Mouse (Mus musculus) G1E (cell line): ENCODE measurements around the gene Izumo1r.

Experiments used
- CTCF ChIP-seq: IDR thresholded peaks from 2 replicates; pipeline ENCODE4 v1.5.1; 2012; ENCODE audit warnings: low read depth, low read length, inconsistent platforms, mixed read lengths
- GATA1 ChIP-seq: IDR thresholded peaks from 2 replicates; pipeline ENCODE4 v1.6.1; 2012; ENCODE audit warnings: borderline replicate concordance, low read length, inconsistent platforms, mixed read lengths
- TAL1 ChIP-seq: conservative IDR thresholded peaks from 2 replicates; pipeline ENCODE4 v1.6.1; 2012; ENCODE audit warnings: low read depth, low read length, inconsistent platforms, mixed read lengths

DNA sequence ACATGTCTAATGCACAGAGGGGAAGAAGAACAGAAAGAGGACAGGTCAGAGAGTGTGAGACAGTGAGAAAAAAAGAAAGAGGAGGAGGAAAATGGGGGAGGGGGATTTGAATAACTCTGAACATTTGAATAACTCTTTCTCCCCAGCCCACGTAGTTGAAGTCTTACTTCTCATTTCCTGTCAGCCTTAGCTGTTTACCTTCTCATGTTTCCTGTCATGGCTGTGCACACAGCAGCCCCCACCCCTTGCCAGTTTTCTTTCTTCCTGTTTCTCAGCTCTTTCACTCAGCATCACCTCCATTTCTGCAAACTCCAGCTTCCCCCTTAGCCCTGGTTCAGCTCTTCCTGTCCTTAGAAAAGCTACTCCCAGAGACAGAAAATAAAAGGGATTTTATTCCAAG, 22.8 kb upstream of the Izumo1r start:
- TF ChIP-seq GATA1 (no peak), CTCF (no peak), TAL1 (no peak)
